ENCODE assay signal across 7 mouse cellular contexts in the genomic region with DNA sequence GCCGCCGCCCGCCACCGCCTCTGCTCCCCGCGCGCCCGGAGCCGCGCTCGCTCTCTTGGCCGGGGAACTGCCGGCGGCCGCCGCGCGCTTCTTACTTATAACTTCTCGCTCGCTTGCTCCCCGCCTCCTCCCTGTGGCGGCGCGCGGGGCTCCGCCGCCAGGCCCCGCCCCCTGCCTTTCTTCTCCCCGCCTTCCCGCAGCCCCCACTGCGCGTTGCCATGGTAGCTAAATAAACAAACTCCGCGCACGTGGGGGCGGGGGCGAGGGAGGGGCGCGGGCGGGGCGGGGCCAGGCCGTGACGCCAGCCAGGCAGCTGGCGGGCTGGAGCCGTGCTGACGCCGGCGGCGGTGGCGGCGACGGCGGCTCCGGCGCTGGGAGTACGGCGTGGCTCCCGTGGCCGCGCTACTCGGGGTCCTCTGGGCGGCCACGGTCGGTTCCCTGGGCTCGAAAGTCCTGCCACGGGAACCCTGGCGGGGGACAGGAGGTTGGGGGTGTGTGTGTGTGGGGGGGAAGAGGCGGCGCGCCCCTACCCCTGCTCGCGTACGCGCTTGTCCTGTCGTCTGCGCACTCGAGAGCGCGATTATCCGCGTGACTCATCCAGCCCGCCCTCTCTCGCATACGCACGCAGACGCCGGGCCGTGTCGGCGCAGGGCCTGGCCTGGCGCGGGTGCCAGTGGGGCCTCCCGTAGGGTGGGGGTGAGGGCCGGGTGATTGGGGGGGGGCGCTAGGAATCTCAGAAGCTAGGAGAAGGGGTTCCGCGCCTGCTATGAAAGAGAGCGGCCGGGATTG. TPM values are rescaled to one million over a fixed set of nuclear protein-coding genes. Genes with fewer than 3 reads are reported as not detected.
A peak's percentile ranks its signal among the peaks of the same experiment; 100 is the strongest.
DNase-seq lines count a peak whose midpoint lies in the region; ATAC-seq and TF ChIP-seq lines count a peak whose summit lies in the region.

Gene Klf4 (minus strand): TSS at position 60 of the 789 bp plus-strand sequence.

- H3K27ac ChIP-seq in limb, embryonic 11.5 days (replicated peaks; ENCODE audit: low read depth, low read length), result 0 out of 2 replicates have a peak within 1 kb of the TSS, but pooled peaks have one; percentile 62
- peak within 1 kb of the TSS; percentile 81 for H3K27ac ChIP-seq in midbrain, embryonic 13.5 days
- peak within 1 kb of the TSS; percentile 74 for H3K27ac ChIP-seq in small intestine, adult 2 months (ENCODE audit: insufficient read depth, low read depth, low read length)

- peak within 1 kb of the TSS; percentile 76 for H3K4me2 ChIP-seq in limb, embryonic 11.5 days (ENCODE audit: low read depth, severe bottlenecking)
- peak within 1 kb of the TSS; percentile 91 for H3K4me2 ChIP-seq in midbrain, embryonic 13.5 days (replicated peaks)

- no peak for TF ChIP-seq CTCF in small intestine, adult 2 months (IDR thresholded peaks at IDR 0.05; ENCODE audit: extremely low read depth, insufficient read length, insufficient replicate concordance, low read depth, low read length)

- WGBS in limb, embryonic 11.5 days, result under 1% methylated on average over 78 of the region's 99 CpGs
- under 1% methylated on average over 75 of the region's 99 CpGs for WGBS in midbrain, embryonic 13.5 days
- WGBS in small intestine, adult 2 months, result under 1% methylated on average over 99 of the region's 99 CpGs

- ATAC-seq in limb, embryonic 11.5 days (ENCODE audit: insufficient number of reproducible peaks, low FRiP score, low TSS enrichment, low read depth), result peak; percentile 87
- ATAC-seq in midbrain, embryonic 13.5 days, result peak; percentile 92

- H3K4me1 ChIP-seq in limb, embryonic 11.5 days (ENCODE audit: control insufficient read depth, insufficient read depth, low read length), result peaks cover 9% of the 10 kb centered on the region; the same call in 1 of the 2 replicates
- peaks cover 30% of the 10 kb centered on the region for H3K4me1 ChIP-seq in midbrain, embryonic 13.5 days (replicated peaks)
- H3K4me1 ChIP-seq in small intestine, adult 2 months (ENCODE audit: control insufficient read depth, insufficient read depth, insufficient read length, low read length), result peaks cover 3% of the 10 kb centered on the region; the same call in 1 of the 2 replicates

- peaks cover 19% of the 10 kb centered on the region for H3K27me3 ChIP-seq in limb, embryonic 11.5 days (ENCODE audit: control insufficient read depth, insufficient read depth, low read length)
- H3K27me3 ChIP-seq in midbrain, embryonic 13.5 days, result peaks cover 68% of the 10 kb centered on the region
- H3K27me3 ChIP-seq in small intestine, adult 2 months (ENCODE audit: control insufficient read depth, insufficient read depth, low read length), result no peaks in the 10 kb centered on the region

- H3K36me3 ChIP-seq in limb, embryonic 11.5 days (ENCODE audit: control insufficient read depth, insufficient read depth, low read length), result no peaks in the 10 kb centered on the region
- H3K36me3 ChIP-seq in midbrain, embryonic 13.5 days, result no peaks in the 10 kb centered on the region
- peaks cover 24% of the 10 kb centered on the region for H3K36me3 ChIP-seq in small intestine, adult 2 months (ENCODE audit: control insufficient read depth, insufficient read depth, low read length)

- peak; percentile 95 for TF ChIP-seq POLR2A in small intestine, adult 2 months (IDR thresholded peaks at IDR 0.05; ENCODE audit: low read depth, low read length)

- H3K9ac ChIP-seq in limb, embryonic 11.5 days (ENCODE audit: low read length), result peak within 1 kb of the TSS; percentile 64
- peak within 1 kb of the TSS; percentile 79 for H3K9ac ChIP-seq in midbrain, embryonic 13.5 days (replicated peaks)

- peak within 1 kb of the TSS; percentile 48 for H3K4me3 ChIP-seq in limb, embryonic 11.5 days (ENCODE audit: low read depth, low read length)
- H3K4me3 ChIP-seq in midbrain, embryonic 13.5 days (replicated peaks), result peak within 1 kb of the TSS; percentile 60
- H3K4me3 ChIP-seq in small intestine, adult 2 months (ENCODE audit: low read depth, low read length), result peak within 1 kb of the TSS; percentile 92

- H3K9me3 ChIP-seq in limb, embryonic 11.5 days (ENCODE audit: control insufficient read depth, low read length), result no peaks in the 10 kb centered on the region
- no peaks in the 10 kb centered on the region for H3K9me3 ChIP-seq in midbrain, embryonic 13.5 days

- peak; percentile 97 for DNase-seq in adrenal gland, postnatal 10 days
- peak; percentile 97 for DNase-seq in embryo, embryonic 9.5 days (ENCODE audit: extremely low spot score)
- DNase-seq in heart, adult 11 months, result peak; percentile 100
- peak; percentile 84 for DNase-seq in kidney, adult 11 months
- DNase-seq in limb, embryonic 11.5 days (ENCODE audit: low spot score), result peak; percentile 95

RNA-seq across cellular contexts. Expression of gene Klf4, which starts in this region (rescaled TPM):
- total RNA-seq in adrenal gland, postnatal 10 days (2021), result 10 to 100 TPM; 15.3 to 46.4 TPM
- polyA plus RNA-seq in limb, embryonic 11.5 days (2014; fragmentation: Nextera tagmentation; extraction: Ambion mirVana), result 1.4 and 1.6 TPM in 2 replicates
- 1.3 and 2.1 TPM in 2 replicates for polyA plus RNA-seq in midbrain, embryonic 13.5 days (2015; fragmentation: Nextera tagmentation; extraction: Ambion mirVana)
- 178 and 590 TPM in 2 replicates for polyA plus RNA-seq in small intestine, adult 2 months (2012; rRNA removed)

Comparison
In these comparisons a context has a peak if more than half of its experiments do, and no peak if none do; other contexts are left out.
1. Peak in every context shown above with its lines: DNase-seq, ATAC-seq, H3K4me3 ChIP-seq and H3K27ac ChIP-seq.
2. RNA of gene Klf4 (polyA plus RNA-seq): 178 to 590 TPM in small intestine, adult 2 months; 1.3 to 2.1 TPM in midbrain, embryonic 13.5 days and 1.4 to 1.6 TPM in limb, embryonic 11.5 days; every median in the first group is over 10 times any median in the second.